Mouse (Mus musculus) E14TG2a.4 (cell line): Measurements from ENCODE around the gene Ppp2r1b.

Experiments
- CTCF ChIP-seq: conservative IDR thresholded peaks from 2 replicates; pipeline ENCODE4 v1.5.1; 2014; ENCODE audit warnings: low read length
- NANOG ChIP-seq: IDR thresholded peaks from 2 replicates; pipeline ENCODE4 v1.6.1; 2014; ENCODE audit warnings: borderline replicate concordance, low read length, mixed read lengths
- POU5F1 ChIP-seq: IDR thresholded peaks from 2 replicates; pipeline ENCODE4 v1.6.1; 2014; ENCODE audit warnings: low read length, borderline replicate concordance

GRCm38 (mm10) chr9:50819716-50820115, 25.4 kb upstream of the Ppp2r1b start:
- TF ChIP-seq CTCF = no peak
- TF ChIP-seq NANOG = no peak
- TF ChIP-seq POU5F1 = no peak
